ENCODE assay signal across 8 mouse cellular contexts in the genomic region with DNA sequence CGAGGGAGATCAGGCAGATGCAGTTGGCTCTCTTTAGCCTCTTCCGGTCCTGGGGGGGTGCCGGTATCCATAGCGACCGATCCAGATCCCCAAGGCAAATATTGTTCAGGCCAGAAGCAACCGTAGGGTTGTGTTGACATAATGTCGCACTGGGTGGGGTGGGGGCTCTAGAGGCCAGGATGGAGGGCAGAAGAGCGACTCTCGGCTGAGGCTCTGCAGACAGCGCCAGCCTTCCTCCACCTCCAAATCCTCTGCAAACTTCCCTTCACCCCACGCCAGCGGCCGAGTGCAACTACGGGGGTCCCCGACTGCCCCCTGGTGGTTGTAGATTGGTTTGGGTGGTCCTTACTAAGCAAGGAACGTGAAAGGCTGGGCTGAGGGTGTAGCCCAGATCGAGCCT. TPM values are rescaled to one million over a fixed set of nuclear protein-coding genes. Genes with fewer than 3 reads are reported as not detected.
DNase-seq lines count a peak whose midpoint lies in the region; ATAC-seq lines count a peak whose summit lies in the region.

No protein-coding gene starts in this region.

- H3K9ac ChIP-seq in intestine, embryonic 14.5 days (ENCODE audit: low read length) = no peak overlapping the region

- DNase-seq in adrenal gland, adult 2 months = peak; percentile 72
- DNase-seq in embryo, embryonic 10 days (ENCODE audit: low spot score) = peak; percentile 89
- DNase-seq in gastrocnemius, postnatal 25 days = peak; percentile 65
- peak; percentile 94 for DNase-seq in intestine, embryonic 14.5 days (ENCODE audit: low spot score)
- peak; percentile 74 to 85 for DNase-seq in left cerebral cortex, postnatal 36 days (ENCODE audit: low spot score in 2 of 2)
- DNase-seq in mesoderm, embryonic 11.5 days (ENCODE audit: low read depth, low spot score) = peak; percentile 88
- DNase-seq in right cerebral cortex, postnatal 25 days = peak; percentile 83

- H3K27me3 ChIP-seq in intestine, embryonic 14.5 days (replicated peaks; ENCODE audit: control insufficient read depth, insufficient read depth, low read length) = peaks cover 27% of the 10 kb centered on the region

- peak; percentile 61 for ATAC-seq in intestine, embryonic 14.5 days (replicated peaks; ENCODE audit: low FRiP score, low TSS enrichment, low read depth)
- ATAC-seq in inflammation-experienced regulatory T-cells, adult 6 months = no peak

- no peaks in the 10 kb centered on the region for H3K36me3 ChIP-seq in intestine, embryonic 14.5 days (ENCODE audit: control insufficient read depth, insufficient read depth, low read length)

- peaks cover 25% of the 10 kb centered on the region; the same call in 1 of the 2 replicates for H3K4me1 ChIP-seq in intestine, embryonic 14.5 days (replicated peaks; ENCODE audit: control insufficient read depth, insufficient read depth, low read length)

- peak overlapping the region; percentile 27 for H3K4me3 ChIP-seq in intestine, embryonic 14.5 days (ENCODE audit: low read depth, low read length)

- H3K9me3 ChIP-seq in intestine, embryonic 14.5 days (ENCODE audit: control insufficient read depth, low read length) = no peaks in the 10 kb centered on the region

- peak overlapping the region; percentile 50 for H3K4me2 ChIP-seq in intestine, embryonic 14.5 days (ENCODE audit: low read length)

- H3K27ac ChIP-seq in intestine, embryonic 14.5 days (ENCODE audit: low read depth) = peak overlapping the region; percentile 33; the same call in 1 of the 2 replicates

- intact Hi-C loops in left cerebral cortex, postnatal 36 days (cut with DNase I) = no loop called here

- WGBS in intestine, embryonic 14.5 days = 1% methylated on average over 17 of the region's 17 CpGs

RNA-seq across cellular contexts. Expression of a gene that starts 3.3 kb away (rescaled TPM):
- 10 to 100 TPM; 34.7 to 69.4 TPM for total RNA-seq in adrenal gland, adult 2 months (2021)
- 58.2 and 59.7 TPM in 2 replicates for polyA plus RNA-seq in adrenal gland, adult 2 months (2012; rRNA removed)
- total RNA-seq in gastrocnemius, postnatal 25 days (2021) = 1 to 10 TPM; 8.4 to 9.4 TPM
- 1.9 and 2.9 TPM in 2 replicates for polyA plus RNA-seq in intestine, embryonic 14.5 days (2014; fragmentation: Nextera tagmentation; extraction: Ambion mirVana)
- 100 to 1,000 TPM; 124 to 156 TPM for total RNA-seq in left cerebral cortex, postnatal 36 days (2021)
- 10 to 100 TPM; 10.2 to 16.5 (median 16.5) TPM for polyA plus RNA-seq in inflammation-experienced regulatory T-cells, adult 6 months (2017; shearing (Covaris generic))

RNA-seq across cellular contexts. Expression of a gene that starts 6.9 kb away (rescaled TPM):
- under 1 TPM; 0.41 to 0.58 TPM for total RNA-seq in adrenal gland, adult 2 months (2021)
- polyA plus RNA-seq in adrenal gland, adult 2 months (2012; rRNA removed) = 1.6 and 2.6 TPM in 2 replicates
- not detected for total RNA-seq in gastrocnemius, postnatal 25 days (2021)
- 2.2 and 2.7 TPM in 2 replicates for polyA plus RNA-seq in intestine, embryonic 14.5 days (2014; fragmentation: Nextera tagmentation; extraction: Ambion mirVana)
- 1 to 10 TPM in 1 of 2 experiments, under 1 TPM in 1; 0.89 to 2.6 TPM for total RNA-seq in left cerebral cortex, postnatal 36 days (2021)
- polyA plus RNA-seq in inflammation-experienced regulatory T-cells, adult 6 months (2017; shearing (Covaris generic)) = not detected

RNA-seq across cellular contexts. Expression of a gene that starts 23.4 kb away (rescaled TPM):
- total RNA-seq in adrenal gland, adult 2 months (2021) = 10 to 100 TPM; 78.3 to 93.6 TPM
- 5.3 and 7.9 TPM in 2 replicates for polyA plus RNA-seq in adrenal gland, adult 2 months (2012; rRNA removed)
- total RNA-seq in gastrocnemius, postnatal 25 days (2021) = 10 to 100 TPM; 48.2 to 50.0 TPM
- 166 and 167 TPM in 2 replicates for polyA plus RNA-seq in intestine, embryonic 14.5 days (2014; fragmentation: Nextera tagmentation; extraction: Ambion mirVana)
- total RNA-seq in left cerebral cortex, postnatal 36 days (2021) = 10 to 100 TPM; 70.3 to 76.0 TPM
- polyA plus RNA-seq in inflammation-experienced regulatory T-cells, adult 6 months (2017; shearing (Covaris generic)) = 10 to 100 TPM; 73.5 to 94.3 (median 75.9) TPM

RNA-seq across cellular contexts. Expression of a gene that starts 23.8 kb away (rescaled TPM):
- total RNA-seq in adrenal gland, adult 2 months (2021) = 10 to 100 TPM; 14.0 to 21.2 TPM
- 24.6 and 26.3 TPM in 2 replicates for polyA plus RNA-seq in adrenal gland, adult 2 months (2012; rRNA removed)
- 1 to 10 TPM; 2.3 to 2.5 TPM for total RNA-seq in gastrocnemius, postnatal 25 days (2021)
- polyA plus RNA-seq in intestine, embryonic 14.5 days (2014; fragmentation: Nextera tagmentation; extraction: Ambion mirVana) = 10.1 and 11.0 TPM in 2 replicates
- 10 to 100 TPM; 14.6 to 17.3 TPM for total RNA-seq in left cerebral cortex, postnatal 36 days (2021)
- polyA plus RNA-seq in inflammation-experienced regulatory T-cells, adult 6 months (2017; shearing (Covaris generic)) = 10 to 100 TPM in 1 of 3 experiments, 1 to 10 TPM in 2; 7.7 to 10.0 (median 8.5) TPM

RNA-seq across cellular contexts. Expression of a gene that starts 39.5 kb away (rescaled TPM):
- total RNA-seq in adrenal gland, adult 2 months (2021) = 10 to 100 TPM in 1 of 2 experiments, 1 to 10 TPM in 1; 6.4 to 11.8 TPM
- 20.4 and 23.8 TPM in 2 replicates for polyA plus RNA-seq in adrenal gland, adult 2 months (2012; rRNA removed)
- total RNA-seq in gastrocnemius, postnatal 25 days (2021) = 1 to 10 TPM; 1.7 to 2.4 TPM
- 1.2 and 1.5 TPM in 2 replicates for polyA plus RNA-seq in intestine, embryonic 14.5 days (2014; fragmentation: Nextera tagmentation; extraction: Ambion mirVana)
- 1 to 10 TPM; 2.1 to 4.6 TPM for total RNA-seq in left cerebral cortex, postnatal 36 days (2021)
- polyA plus RNA-seq in inflammation-experienced regulatory T-cells, adult 6 months (2017; shearing (Covaris generic)) = under 1 TPM in 1 of 3 experiments, not detected in 2; 0.13 TPM
